Mouse (Mus musculus): ENCODE results near the gene Rasa4. TPM values are rescaled to one million over a fixed set of nuclear protein-coding genes. Genes with fewer than 3 reads are reported as not detected.
"Not testable (repeated sequence)": the region's sequence is repeated elsewhere in the genome, so short reads cannot be mapped to it uniquely, and the experiment has no call there.

The Rasa4 gene
- 10 to 100 TPM; 12.9 to 20.5 TPM for total RNA-seq (2021)
- long read RNA-seq, experiment 1, transcript Rasa4-201 (21 exons, 2,914 nt): major isoform, 21 of 40 reads
- long read RNA-seq, experiment 1, partial matches to known transcripts: 6 of 40 reads
- long read RNA-seq, experiment 1, other reads (novel, unspliced or antisense): 11 of 40 reads
- long read RNA-seq, experiment 2, transcript Rasa4-201 (21 exons, 2,914 nt): major isoform, 13 of 25 reads
- long read RNA-seq, experiment 2, partial matches to known transcripts: 6 of 25 reads
- long read RNA-seq, experiment 2, other reads (novel, unspliced or antisense): 6 of 25 reads

DNA sequence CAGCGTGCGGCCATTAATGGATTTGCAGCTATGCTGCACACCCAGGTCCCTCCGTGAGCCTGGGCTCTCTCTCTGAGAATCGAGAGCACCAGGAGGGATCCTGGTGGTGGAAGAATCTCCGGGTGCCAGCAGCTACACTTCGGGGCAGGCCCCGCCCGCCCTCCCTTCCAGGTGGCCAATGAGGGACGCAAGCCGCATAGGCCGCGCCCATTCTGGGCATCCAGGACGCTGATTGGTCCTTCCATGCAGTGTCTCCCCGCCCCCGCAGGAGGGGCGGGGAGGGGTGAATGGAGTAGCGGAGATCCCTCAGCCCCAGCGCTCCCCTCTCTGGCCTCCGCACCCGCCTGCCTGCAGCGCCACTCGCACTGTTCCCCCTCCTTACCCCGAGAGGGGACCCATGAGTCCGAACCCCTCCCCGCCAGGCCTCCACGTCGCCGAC, at the start of gene Rasa4:
Rasa4 (plus strand) TSS at position 248 of the 439 bp plus-strand sequence.
- peak; percentile 88 for DNase-seq

DNA sequence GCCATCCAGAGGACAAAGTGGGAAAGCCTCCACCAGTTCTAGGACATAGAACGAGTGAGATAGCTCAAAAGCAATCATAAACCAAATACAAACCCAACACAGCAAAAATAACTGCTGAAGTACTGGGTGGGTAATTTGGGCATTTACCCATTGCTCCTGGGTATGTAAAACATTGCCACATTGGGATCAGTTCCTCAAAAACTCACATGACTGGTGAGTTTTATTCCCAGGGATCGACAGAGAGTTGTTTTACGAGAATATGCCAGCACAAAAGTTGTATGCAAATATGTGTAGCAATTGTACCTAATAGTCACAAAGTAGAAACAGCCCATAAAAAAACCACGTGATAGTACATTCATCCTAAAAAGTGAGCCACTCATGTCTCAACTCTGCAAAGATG, 48.8 kb upstream of the Rasa4 start:
- DNase-seq: no peak

DNA sequence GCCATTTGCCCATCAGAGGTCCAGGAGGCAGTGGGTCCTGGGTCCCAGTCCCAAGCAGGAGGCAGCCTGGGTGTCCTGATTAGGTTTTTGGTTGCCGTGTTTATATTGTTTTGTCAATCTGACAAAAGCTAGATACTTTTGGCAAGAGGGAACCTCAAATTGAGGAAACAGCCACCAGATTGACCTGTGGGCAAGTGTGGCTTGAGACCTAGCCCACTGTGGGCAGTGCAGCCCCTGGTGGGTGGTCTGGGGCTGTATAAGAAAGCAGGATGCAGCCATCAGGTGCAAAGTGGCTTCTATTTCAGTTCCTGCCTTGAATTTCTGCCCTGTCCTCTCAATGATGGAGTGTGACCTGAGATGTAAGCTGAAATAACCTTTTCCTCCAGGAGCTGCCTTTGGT, 48.4 kb upstream of the Rasa4 start:
- DNase-seq: no peak

DNA sequence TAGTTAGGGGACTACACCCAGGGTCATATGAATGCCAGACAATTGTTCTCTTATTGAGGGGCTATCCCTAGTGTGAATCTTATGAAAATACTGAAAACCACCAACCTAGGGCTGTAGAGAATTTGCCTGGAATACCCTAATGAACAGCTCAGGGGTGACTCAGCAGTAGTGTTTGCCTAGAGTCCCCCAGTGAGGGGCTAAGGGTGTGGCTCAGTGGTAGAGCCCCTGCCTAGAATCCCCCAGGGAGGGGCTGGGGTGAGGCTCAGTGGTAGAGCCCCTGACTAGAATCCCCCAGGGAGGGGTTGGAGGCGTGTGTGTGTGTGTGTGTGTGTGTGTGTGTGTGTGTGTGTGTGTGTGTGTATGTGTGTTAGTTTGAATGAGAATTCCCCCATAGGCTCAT, 47.0 kb upstream of the Rasa4 start:
- no peak for DNase-seq

DNA sequence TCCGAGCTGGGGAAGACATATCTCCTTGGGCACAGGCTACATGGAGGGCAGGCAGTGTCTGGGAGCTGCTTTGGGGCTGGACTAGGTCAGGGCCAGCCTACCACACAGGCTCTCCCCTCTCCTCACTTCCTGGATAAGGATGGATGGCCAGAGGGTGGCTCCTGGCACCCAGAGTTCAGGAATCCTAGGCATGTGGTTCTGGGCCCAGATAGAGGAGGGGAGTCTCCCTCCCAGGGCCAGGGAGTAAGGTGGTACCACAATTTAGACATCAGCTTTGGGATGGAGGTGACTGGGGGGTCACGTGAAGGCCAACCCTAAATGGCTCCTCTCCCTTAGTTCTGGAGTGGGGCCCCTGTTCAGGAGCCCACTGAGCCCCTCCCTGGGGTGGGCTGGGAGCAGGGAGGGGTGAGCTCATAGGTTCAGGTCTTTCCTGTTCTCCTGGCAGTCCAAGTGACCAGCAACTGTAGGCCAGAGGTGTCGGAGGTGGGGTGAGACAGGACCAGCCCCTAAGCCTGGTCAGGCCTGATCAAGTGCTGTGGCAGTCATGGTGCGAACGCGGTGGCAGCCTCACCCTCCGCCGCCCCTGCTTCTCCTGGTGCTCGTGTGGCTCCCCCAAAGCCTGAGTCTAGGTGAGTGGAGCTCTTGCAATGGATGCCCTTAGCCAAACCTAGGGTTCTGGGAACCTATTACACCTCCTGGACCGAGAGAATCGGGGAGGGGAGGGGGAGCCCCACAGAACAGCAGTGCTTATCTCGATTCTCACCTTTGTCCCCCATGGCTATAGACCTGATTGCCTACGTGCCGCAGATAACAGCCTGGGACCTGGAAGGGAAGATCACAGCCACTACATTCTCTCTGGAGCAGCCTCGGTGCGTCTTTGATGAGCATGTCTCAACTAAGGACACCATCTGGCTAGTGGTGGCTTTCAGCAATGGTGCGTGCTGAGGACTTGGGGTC, 45.2 kb upstream of the Rasa4 start, which contains the start of gene Upk3b:
Upk3b (plus strand) TSS at position 239 of the 957 bp plus-strand sequence.
- no peak for DNase-seq

DNA sequence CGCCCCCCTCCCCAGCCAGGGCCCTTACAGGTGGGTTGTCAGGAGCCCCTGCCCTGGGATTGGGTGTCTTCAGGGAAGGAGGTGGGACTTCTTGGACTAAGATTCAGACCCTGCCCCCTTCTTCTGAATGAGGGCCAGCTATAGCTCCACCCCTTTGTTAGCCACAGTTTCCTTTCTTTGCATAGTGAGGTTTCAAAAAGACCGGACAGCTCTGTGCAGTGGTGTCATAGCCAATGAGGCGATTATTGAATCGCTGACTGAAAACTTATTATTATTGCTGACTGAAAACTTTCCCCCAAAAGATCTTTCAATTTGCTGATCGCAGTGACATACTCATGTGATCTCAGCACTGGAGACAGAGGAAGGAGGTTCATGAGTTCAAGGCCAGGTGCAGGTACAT, 43.5 kb upstream of the Rasa4 start:
- no peak for DNase-seq

DNA sequence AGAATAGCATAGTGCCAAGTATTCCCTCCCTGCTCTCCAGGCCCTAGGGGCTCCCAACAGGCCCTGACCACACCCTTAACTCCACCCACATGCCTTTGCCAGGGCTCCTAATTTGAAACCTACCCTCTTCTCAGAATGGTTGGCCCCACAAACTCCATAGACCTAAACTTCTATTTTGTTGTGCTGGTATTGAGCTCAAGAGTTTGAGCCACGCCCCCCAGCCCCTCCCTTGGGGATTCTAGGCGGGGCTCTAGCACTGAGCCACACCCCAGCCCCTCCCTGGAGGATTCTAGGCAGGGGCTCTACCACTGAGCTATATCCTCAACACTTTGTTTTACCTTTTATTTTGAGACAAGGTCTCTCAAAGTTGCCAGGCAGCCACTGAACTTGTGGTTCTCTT, 42.5 kb upstream of the Rasa4 start:
- DNase-seq: no peak

DNA sequence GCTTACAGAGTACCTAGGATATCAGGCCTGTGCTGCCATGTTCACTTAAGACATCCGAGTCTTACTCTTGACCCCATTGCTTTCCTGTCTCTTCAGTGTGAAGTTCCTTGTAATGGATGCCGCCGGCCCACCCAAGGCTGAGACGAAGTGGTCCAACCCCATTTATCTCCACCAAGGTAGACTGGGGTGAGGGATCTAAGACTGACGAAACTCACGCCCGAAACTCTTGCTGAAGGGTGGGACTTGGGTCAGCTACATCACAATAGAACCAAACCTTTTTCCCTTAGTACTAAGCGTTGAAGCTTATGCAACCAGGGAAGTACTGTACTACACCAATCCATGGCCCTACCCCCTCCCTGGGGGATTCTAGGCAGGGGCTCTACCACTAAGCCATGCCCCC, 42.0 kb upstream of the Rasa4 start:
- no peak for DNase-seq

DNA sequence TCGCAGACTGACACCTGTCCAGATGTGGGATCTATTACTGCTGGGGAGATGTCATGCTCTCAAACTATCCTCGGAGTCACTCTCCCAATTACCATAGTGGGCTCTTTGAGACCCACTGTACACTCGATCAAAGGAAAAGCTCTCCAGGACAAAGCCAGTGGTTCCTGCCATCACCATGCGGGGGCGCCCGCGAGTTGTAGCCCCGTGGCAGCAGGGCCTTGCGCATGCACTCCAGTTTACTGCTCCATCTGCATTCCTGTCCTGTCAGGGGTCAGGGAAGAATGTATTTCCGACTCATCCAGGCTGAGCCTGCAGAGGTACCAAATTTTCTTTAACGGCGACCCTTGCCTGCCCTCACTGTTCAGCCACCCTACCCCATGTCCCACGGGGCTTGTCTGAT, 38.9 kb upstream of the Rasa4 start:
- DNase-seq: no peak

DNA sequence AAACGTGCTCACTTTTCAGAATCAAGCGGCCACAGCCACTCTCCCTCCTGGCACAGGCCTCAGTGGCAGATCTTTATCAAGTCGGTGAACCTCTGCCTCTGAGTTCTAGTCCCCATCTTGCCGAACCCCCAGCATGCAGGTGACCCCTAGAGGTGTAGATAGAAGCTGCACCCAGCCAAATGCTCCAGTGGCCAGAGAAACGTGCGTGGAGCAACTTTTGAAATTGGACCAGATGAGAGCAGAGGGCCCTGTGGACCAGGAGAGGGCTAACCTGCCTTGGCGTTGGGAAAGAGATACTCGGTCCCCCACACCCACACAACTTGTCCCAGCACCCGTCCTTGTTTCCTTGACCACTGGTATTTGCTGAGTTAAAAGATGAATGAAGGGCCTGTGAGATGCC, 38.3 kb upstream of the Rasa4 start:
- no peak for DNase-seq

DNA sequence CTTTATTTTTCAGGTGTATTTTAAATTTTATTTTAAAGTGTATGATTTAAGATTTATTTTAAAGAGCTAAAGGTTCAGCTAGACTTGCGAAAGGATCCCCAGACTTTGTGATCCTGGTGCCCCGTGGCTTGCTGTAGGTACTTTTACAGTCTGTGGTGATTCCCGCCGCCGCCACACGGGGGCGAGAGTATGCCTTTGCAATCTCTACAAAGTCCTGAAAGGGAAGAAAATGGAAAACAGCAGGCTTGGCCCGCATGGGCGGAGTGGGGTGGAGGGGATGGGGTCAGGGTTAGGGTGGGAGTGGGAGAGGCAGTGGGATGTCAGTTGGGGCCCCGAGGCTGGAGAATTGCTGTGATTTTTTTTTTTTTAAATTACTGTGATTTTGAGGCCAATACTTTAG, 37.7 kb upstream of the Rasa4 start:
- DNase-seq: peak; percentile 92

DNA sequence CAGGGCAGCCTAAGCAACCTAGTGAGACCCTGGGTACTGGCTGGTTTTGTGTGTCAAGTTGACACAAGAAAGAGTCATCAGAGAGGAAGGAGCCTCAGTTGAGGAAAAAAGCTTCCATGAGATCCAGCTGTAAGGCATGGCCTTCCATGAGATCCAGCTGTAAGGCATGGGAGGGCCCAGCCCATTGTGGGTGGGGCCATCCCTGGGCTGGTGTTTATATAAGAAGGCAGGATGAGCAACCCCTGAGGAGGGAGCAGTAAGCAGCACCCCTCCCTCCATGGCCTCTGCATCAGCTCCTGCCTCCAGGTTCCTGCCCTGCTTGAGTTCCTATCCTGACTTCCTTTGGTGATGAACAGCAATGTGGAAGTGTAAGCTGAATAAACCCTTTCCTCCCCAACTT, 35.2 kb upstream of the Rasa4 start:
- not testable (repeated sequence) for DNase-seq

DNA sequence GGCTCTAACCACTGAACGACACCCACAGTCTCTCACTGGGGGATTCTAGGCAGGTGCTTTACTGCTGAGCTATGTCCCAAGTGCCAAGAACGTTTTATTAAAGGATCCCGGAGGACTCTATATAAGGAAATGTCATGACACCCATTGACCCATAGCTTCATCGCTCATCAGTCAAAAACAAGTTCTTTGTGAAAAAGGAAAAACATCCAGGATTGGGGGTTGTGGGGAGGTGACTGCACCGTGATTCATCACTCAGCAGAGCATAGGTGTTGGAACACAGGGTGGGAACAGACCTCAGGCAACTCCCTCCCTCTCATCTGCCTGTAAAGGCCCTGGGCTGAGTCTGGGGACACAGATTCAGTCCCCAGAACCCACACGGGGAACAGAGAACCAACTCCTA, 33.8 kb upstream of the Rasa4 start:
- DNase-seq: no peak

DNA sequence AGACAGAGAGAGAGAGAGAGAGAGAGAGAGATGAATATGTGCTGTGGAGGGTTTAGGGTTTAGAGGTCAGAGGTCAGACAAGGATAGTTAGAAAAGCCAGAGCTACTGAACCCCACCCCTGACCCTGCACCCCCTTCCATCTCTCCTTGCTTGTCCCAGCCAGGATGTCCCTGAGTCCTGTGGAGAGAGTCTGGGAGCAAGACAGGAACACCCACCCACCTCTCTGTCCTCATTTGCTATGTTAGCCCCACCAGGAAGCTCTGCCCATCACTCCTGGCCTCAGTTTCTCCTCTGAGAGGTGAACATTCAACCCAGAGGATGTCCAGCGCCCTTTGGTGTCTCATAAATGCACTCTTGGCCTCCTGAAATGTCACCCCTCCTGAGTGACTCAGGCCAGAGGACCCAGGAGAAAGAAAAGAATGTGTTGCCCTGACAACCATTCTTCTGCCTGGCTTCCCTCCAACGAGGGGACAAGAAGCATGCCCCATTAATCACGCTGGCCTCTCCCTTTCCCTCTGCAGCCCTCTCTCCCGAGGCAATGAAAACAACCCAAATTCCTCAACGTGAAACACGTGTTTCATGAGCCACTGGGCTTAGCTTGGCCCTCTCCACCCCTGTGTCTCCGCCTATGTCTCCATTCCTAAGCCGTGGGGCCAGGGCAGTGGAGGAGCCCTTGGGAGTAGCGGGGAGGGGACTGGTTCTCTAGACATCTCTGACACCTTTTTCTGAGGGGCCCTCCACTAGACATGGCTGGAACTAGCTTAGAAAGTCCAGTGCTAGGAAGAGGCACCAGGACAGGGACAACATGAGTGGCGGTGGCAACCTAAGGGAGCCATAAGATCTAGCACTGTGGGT, 32.3 kb upstream of the Rasa4 start:
- no peak for DNase-seq

DNA sequence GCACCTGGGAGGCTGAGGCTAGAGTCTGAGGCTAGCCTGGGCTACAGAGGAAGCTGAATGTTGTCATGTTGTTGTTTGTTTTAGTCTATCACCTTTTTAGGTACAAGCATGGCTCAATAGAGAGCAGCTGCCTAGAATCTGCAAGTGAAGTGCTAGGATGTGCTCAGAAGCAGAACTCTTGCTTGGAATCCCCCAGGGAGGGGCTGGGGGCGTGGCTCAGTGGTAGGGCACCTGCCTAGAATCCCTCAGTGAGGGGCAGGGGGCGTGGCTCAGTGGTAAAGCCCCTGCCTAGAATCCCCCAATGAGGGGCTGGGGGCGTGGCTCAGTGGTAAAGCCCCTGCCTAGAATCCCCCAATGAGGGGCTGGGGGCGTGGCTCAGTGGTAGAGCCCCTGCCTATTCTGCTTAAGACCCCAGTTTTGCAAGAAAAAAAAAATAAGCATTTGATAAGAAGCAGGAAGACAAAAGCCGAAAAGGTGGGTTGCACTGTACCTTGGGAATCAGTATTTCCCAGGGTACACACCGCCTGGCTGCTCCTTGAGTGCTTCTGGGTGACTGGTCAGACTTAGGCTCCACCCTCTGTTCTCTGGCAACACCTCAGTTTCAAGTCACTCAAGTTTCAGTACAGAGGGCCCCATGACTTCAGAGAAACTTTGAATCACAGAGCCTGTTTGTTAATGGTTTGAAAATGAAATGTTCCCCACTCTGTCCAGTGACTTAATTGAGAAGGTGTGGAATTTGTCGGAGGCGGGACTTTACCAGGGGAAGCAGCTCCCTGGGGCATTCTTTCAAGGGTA, 30.7 kb upstream of the Rasa4 start:
- DNase-seq: no peak

DNA sequence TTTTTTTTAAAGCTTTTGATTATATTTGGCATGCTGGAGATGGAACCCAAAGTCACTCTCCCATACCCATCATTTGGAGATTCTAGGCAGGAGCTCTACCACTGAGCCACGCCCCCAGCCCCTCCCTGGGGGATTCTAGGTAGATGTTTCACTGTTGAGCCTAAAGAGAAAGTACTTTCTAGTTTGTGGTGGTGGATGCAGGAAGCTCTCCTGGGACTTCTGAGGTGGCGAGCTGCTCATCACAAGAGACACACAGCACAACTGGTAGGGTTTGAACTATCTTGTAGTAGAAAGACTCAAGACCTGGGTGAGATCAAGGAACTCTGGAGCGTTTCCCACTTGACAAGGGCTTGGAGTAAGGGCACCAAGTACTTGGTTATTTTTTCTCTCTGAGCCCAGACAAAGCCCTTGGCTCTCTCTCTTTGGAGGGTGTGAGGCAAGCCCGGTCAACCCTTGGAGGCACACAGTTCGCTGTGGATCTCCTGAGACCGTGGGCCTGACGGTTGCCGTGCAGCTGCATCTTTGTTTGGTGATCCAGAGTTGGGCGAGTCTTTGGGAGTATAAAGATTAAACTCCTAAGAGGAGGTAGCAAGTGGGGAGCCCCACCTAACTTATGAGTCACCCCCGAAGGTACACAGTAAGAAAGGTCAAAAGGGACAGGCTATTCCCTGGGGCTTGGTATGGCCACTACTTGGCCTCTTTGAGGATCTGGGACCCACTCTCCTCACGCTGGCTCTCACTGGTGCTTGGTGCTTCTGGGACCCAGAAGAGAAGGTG, 29.2 kb upstream of the Rasa4 start, which contains the start of gene Upk3bl:
Upk3bl (plus strand) TSS at position 192 of the 777 bp plus-strand sequence.
- DNase-seq: no peak

DNA sequence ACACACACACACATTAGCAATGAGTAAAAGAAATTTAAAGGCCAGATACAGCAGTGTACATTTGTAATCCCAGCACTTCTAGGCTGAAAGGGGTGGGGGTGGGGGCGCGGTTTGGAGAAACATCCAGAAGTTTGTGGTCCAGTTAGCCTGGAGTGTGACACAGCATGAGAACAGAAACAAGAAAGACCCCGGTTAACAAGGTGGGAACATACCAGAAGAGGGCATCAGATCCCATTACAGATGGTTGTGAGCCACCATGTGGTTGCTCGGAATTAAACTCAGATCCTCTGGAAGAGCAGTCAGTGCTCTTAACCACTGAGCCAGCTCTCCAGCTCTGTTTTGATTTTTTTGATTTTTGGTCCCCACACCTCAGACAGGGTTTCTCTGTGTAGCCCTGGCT, 27.7 kb upstream of the Rasa4 start:
- DNase-seq: no peak

DNA sequence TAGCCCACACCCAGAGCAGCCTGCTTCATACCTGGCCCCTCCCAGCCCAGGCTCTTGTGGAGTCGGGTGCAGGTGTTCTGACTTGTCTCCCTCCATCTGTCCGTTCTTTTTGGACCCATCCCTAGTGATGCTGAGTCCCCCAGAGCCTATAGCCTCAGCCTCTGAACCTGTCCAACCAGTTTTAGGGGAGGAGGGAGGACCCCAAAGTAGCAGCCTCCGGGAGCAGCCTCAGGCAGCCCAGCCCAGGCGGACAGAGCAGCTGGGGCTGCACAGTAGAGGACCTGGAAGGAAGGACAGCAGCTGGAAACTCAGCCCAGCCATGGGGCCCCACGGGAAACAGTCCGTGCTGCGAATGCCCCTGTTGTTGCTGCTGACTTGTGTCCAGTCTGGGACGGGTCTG, 26.6 kb upstream of the Rasa4 start:
- no peak for DNase-seq

DNA sequence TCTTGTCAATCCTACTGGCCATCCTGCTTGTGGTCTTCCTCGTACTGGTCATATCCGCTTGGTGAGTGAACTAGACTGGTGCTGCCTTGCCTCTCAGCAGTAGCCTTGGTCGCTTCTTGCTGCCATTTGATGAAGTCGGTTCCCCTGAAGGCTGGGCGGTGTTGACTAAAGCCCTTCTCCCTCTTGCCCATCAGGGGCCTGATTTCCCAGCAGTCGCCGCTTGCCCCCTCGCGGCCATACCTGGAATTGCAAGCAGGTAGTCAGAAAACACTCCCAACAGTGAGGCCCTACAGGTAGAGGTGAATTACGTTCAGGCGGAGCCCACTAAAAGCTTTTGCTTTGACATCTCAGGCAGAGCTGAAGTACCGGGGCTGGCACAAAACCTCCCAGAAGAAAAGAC, 22.1 kb upstream of the Rasa4 start:
- peak; percentile 89 for DNase-seq

DNA sequence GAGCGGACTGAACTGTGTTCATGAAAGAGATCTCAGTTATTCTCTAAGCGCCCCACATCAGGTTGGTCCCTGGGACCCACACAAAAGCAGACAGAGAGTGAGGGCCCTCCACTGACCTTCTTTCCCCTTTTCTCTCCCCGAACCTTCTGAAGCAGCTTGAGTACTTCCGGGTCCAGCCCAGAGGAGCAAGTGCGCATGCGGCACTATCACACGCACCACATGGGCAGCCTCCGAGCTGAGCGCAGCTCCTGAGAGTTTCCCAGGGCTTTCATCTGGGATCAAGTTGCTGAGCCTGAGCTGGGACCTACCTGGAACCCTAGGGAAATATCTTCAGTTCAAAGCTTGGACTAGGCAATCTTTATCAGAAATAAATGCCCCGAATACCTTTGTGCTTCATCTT, 19.8 kb upstream of the Rasa4 start:
- DNase-seq: no peak
